Mouse (Mus musculus): ENCODE results near the gene Tjp2. TPM values are rescaled to one million over a fixed set of nuclear protein-coding genes. Genes with fewer than 3 reads are reported as not detected.

Tjp2 gene
- polyA plus RNA-seq, 1 experiment from 2014 or later: 14.7 TPM

DNA sequence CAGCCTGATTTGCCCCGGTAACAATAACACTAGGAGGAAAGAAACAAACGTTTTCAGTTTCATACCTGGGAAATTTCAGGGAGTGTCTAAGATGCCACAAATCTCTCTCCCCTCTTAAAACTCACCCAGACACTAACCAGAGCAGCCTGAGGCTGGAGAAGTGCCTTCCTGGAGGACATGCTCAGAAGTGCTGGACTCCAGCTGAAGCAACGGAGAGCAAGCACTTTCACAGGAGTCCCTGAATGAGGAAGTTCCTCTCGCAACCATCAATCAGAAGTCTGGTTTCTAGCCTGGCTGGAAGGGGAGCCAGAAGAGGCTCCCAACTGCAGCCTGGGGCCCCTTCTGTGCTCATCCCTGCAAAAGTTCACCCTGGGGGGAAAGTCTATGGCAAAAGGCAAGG lies 60.9 kb downstream of the Tjp2 start:
- peak; percentile 39 for DNase-seq (ENCODE audit: low spot score)
- peaks cover 10% of the 10 kb centered on the region for H3K4me1 ChIP-seq (ENCODE audit: control insufficient read depth, insufficient read depth, low read length)
- no peaks in the 10 kb centered on the region for H3K9me3 ChIP-seq (ENCODE audit: control insufficient read depth, low read length)
- H3K4me3 ChIP-seq (ENCODE audit: low read depth, low read length): no peak overlapping the region
- ATAC-seq (ENCODE audit: low read depth): peak; percentile 24; the same call in 1 of the 2 replicates
- no peaks in the 10 kb centered on the region for H3K36me3 ChIP-seq (ENCODE audit: control insufficient read depth, insufficient read depth, low read length)
- no peak overlapping the region for H3K9ac ChIP-seq (ENCODE audit: low read depth, low read length)
- H3K27ac ChIP-seq (replicated peaks; ENCODE audit: low read depth, low read length): 0 out of 2 replicates have a peak overlapping the region, but pooled peaks have one; percentile 33
- 32% methylated on average over 4 of the region's 4 CpGs for WGBS
- no peak overlapping the region for H3K4me2 ChIP-seq (ENCODE audit: low read depth, low read length)
- no peaks in the 10 kb centered on the region for H3K27me3 ChIP-seq (replicated peaks; ENCODE audit: control insufficient read depth, insufficient read depth, low read length)

DNA sequence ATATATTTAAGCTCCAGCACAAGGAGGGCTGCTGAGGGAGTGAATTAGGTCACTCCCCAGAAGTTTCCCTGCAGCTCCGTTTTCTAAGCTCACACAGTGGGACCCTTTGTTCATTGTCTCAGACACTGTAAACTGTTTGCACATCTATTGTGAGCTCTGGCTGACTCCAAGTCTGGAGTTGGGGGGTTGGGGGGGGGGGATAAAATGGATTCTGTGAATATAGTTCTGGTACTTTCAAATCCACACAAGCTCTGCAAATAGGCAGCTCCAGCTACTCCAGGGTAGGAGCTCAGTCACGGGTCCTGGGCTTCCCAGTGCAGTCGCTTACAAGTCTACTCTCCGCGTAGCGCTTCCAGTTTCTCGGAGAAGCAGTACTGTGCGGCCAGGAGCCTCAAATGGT lies 64.4 kb downstream of the Tjp2 start:
- Histone ChIP-seq H3K27ac (replicated peaks; ENCODE audit: low read depth, low read length) (no peak overlapping the region), H3K36me3 (ENCODE audit: control insufficient read depth, insufficient read depth, low read length) (no peaks in the 10 kb centered on the region), H3K4me2 (ENCODE audit: low read depth, low read length) (peak overlapping the region; percentile 7; the same call in 1 of the 2 replicates), H3K4me1 (ENCODE audit: control insufficient read depth, insufficient read depth, low read length) (peaks cover 10% of the 10 kb centered on the region), H3K9ac (ENCODE audit: low read depth, low read length) (no peak overlapping the region), H3K9me3 (ENCODE audit: control insufficient read depth, low read length) (no peaks in the 10 kb centered on the region), H3K27me3 (replicated peaks; ENCODE audit: control insufficient read depth, insufficient read depth, low read length) (no peaks in the 10 kb centered on the region), H3K4me3 (ENCODE audit: low read depth, low read length) (no peak overlapping the region)
- ATAC-seq (ENCODE audit: low read depth) (peak; percentile 58; the same call in 1 of the 2 replicates), DNase-seq (ENCODE audit: low spot score) (peak; percentile 64)
- 35% methylated on average over 8 of the region's 8 CpGs for WGBS

DNA sequence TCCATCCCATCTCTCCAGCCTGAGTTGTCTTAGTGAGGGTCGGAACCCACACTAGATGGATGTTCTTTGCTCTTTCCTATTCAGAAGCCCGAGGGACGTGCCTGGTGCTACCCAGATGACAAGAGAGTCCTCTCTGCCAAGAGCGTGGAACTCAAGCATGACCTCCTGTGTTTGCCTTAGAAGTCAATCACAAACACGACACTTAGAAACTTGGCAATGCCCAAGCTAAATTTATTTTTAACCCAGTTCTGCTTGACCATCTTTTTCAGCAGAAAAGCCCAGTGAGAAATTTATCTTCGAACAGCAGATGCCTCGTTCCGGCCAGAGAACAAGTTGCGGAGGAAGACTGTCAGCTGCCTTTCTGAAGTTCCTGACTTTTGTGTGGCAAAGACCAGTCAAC lies 65.1 kb downstream of the Tjp2 start:
- DNase-seq (ENCODE audit: low spot score) (no peak), ATAC-seq (ENCODE audit: low read depth) (no peak)
- 49% methylated on average over 9 of the region's 9 CpGs for WGBS
- H3K4me3 ChIP-seq (ENCODE audit: low read depth, low read length): no peak overlapping the region
- no peak overlapping the region for H3K4me2 ChIP-seq (ENCODE audit: low read depth, low read length)
- no peak overlapping the region for H3K9ac ChIP-seq (ENCODE audit: low read depth, low read length)
- peaks cover 10% of the 10 kb centered on the region for H3K4me1 ChIP-seq (ENCODE audit: control insufficient read depth, insufficient read depth, low read length)
- no peak overlapping the region for H3K27ac ChIP-seq (replicated peaks; ENCODE audit: low read depth, low read length)
- H3K9me3 ChIP-seq (ENCODE audit: control insufficient read depth, low read length): no peaks in the 10 kb centered on the region
- no peaks in the 10 kb centered on the region for H3K36me3 ChIP-seq (ENCODE audit: control insufficient read depth, insufficient read depth, low read length)
- H3K27me3 ChIP-seq (replicated peaks; ENCODE audit: control insufficient read depth, insufficient read depth, low read length): no peaks in the 10 kb centered on the region

DNA sequence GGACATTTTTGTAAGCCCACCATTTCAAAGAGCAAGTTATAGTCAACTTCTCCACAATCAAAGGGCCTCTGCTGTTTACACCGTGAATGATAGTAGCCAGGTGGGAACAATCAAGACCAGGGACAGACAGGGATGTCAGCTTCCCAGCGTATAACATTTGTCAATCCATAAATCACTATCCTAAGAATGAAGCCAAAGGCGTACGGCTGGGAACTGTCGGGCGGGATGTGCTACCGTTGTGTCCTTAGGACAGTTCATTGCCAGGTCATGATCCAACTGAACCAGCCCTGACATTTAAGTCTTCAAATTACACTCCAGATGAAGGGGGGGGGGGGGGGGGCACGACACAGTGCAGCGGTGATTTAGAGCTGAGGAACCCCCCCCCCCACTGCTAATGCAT lies 65.5 kb downstream of the Tjp2 start:
- ATAC-seq (ENCODE audit: low read depth) (no peak), DNase-seq (ENCODE audit: low spot score) (no peak)
- WGBS: 47% methylated on average over 9 of the region's 9 CpGs
- no peaks in the 10 kb centered on the region for H3K9me3 ChIP-seq (ENCODE audit: control insufficient read depth, low read length)
- H3K4me3 ChIP-seq (ENCODE audit: low read depth, low read length): no peak overlapping the region
- no peaks in the 10 kb centered on the region for H3K36me3 ChIP-seq (ENCODE audit: control insufficient read depth, insufficient read depth, low read length)
- H3K4me1 ChIP-seq (ENCODE audit: control insufficient read depth, insufficient read depth, low read length): peaks cover 9% of the 10 kb centered on the region
- H3K27ac ChIP-seq (replicated peaks; ENCODE audit: low read depth, low read length): no peak overlapping the region
- H3K27me3 ChIP-seq (replicated peaks; ENCODE audit: control insufficient read depth, insufficient read depth, low read length): no peaks in the 10 kb centered on the region
- H3K4me2 ChIP-seq (ENCODE audit: low read depth, low read length): no peak overlapping the region
- H3K9ac ChIP-seq (ENCODE audit: low read depth, low read length): no peak overlapping the region

DNA sequence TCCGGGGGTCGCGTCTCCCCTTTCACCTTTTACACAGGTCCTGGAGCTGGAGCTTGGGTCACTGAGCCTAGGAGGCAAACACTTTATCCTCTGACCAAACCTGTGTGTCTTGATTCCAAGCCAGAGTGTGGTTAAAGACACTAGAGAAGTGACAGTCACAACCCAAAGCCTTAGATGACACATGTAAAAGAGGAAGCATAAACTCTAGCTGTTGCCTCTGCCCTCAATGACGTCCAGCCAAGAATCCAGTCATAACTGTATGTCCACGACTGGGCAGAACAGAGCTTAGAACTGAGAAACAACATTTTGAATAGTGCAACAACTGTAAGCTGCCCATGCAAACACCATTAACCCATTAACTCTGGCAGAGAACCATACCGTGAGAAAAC lies 68.8 kb downstream of the Tjp2 start:
- ATAC-seq (ENCODE audit: low read depth) (no peak), DNase-seq (ENCODE audit: low spot score) (no peak)
- H3K36me3 ChIP-seq (ENCODE audit: control insufficient read depth, insufficient read depth, low read length): no peaks in the 10 kb centered on the region
- no peak overlapping the region for H3K27ac ChIP-seq (replicated peaks; ENCODE audit: low read depth, low read length)
- H3K9me3 ChIP-seq (ENCODE audit: control insufficient read depth, low read length): no peaks in the 10 kb centered on the region
- no peak overlapping the region for H3K9ac ChIP-seq (ENCODE audit: low read depth, low read length)
- H3K4me3 ChIP-seq (ENCODE audit: low read depth, low read length): no peak overlapping the region
- H3K4me1 ChIP-seq (ENCODE audit: control insufficient read depth, insufficient read depth, low read length): peaks cover 6% of the 10 kb centered on the region; the same call in 1 of the 2 replicates
- no peak overlapping the region for H3K4me2 ChIP-seq (ENCODE audit: low read depth, low read length)
- WGBS: 65% methylated on average over 6 of the region's 6 CpGs
- H3K27me3 ChIP-seq (replicated peaks; ENCODE audit: control insufficient read depth, insufficient read depth, low read length): no peaks in the 10 kb centered on the region

DNA sequence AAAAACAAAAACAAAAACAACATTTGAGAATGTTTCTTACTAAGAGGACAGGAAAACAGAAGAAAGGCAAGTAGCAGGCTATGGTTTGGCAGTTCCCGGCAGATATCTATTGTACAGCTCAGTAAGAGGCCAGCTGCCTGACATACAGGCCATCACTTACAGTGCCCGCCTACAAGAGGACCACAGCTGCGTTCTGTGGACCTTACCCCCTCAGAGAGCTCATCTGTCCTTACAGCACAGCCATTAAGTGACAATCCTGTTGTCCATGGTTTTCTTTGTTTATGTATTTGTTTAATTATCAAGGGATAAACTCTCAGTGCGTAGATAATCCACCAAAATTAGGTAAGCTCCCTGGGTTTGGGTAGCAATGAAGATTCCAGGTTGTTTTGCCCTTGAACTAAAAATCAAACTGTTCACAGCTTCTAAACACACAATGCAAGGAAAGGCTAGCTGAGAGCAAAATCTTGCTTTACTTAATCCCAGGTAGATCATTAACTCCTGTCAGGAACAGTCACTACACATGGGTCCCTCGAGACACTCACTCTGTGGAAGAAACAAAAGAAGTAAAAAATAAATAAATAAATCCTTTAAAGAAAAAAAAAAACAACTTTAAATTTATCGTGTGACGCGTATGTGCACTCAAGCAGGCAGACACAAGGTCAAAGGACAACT lies 69.3 kb downstream of the Tjp2 start:
- H3K36me3 ChIP-seq (ENCODE audit: control insufficient read depth, insufficient read depth, low read length): no peaks in the 10 kb centered on the region
- no peaks in the 10 kb centered on the region for H3K9me3 ChIP-seq (ENCODE audit: control insufficient read depth, low read length)
- ATAC-seq (ENCODE audit: low read depth) (no peak), DNase-seq (ENCODE audit: low spot score) (no peak)
- no peak overlapping the region for H3K9ac ChIP-seq (ENCODE audit: low read depth, low read length)
- 64% methylated on average over 8 of the region's 8 CpGs for WGBS
- H3K27me3 ChIP-seq (replicated peaks; ENCODE audit: control insufficient read depth, insufficient read depth, low read length): no peaks in the 10 kb centered on the region
- no peak overlapping the region for H3K27ac ChIP-seq (replicated peaks; ENCODE audit: low read depth, low read length)
- H3K4me3 ChIP-seq (ENCODE audit: low read depth, low read length): no peak overlapping the region
- H3K4me1 ChIP-seq (ENCODE audit: control insufficient read depth, insufficient read depth, low read length): peaks cover 6% of the 10 kb centered on the region; the same call in 1 of the 2 replicates
- no peak overlapping the region for H3K4me2 ChIP-seq (ENCODE audit: low read depth, low read length)

DNA sequence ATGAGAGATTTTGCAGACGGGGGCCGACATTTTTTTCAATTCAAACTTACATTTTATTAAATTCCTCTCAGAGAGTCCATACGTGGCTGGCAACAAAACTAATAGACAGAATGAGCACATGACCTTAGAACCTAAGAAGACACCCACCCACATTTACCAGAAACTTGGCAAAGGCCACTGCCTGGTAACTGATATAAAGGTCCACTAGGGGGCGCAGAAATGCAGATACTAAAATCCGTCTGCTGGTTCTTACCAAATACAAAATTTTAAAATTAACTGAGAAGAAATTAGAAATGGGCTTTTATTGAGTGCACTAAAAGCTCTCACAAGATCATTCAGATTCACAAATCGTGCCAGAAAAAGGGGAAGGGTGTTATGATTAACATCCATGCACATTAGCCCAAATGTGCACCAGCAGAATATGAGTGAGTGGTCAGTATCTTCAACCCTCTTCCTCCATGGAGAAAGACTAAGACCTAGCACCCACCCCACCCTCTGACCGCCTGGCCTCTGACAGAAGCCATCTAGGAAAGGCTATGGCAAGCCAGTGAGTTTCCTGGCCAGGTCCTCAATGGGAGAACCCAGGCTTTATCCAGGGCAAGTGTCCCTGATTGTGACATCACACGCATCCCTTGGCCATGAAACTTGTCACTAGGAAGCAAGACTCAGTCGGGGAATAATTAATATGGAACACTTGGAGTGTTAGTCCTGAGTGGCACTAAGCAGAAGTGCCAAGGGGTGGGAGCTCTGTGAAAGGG lies 71.4 kb downstream of the Tjp2 start:
- ATAC-seq (ENCODE audit: low read depth) (no peak), DNase-seq (ENCODE audit: low spot score) (peak; percentile 83)
- Histone ChIP-seq H3K36me3 (ENCODE audit: control insufficient read depth, insufficient read depth, low read length) (no peaks in the 10 kb centered on the region), H3K4me3 (ENCODE audit: low read depth, low read length) (no peak overlapping the region), H3K4me2 (ENCODE audit: low read depth, low read length) (no peak overlapping the region), H3K27ac (replicated peaks; ENCODE audit: low read depth, low read length) (no peak overlapping the region), H3K9ac (ENCODE audit: low read depth, low read length) (no peak overlapping the region), H3K4me1 (ENCODE audit: control insufficient read depth, insufficient read depth, low read length) (no peaks in the 10 kb centered on the region), H3K27me3 (replicated peaks; ENCODE audit: control insufficient read depth, insufficient read depth, low read length) (no peaks in the 10 kb centered on the region), H3K9me3 (ENCODE audit: control insufficient read depth, low read length) (no peaks in the 10 kb centered on the region)
- 57% methylated on average over 9 of the region's 9 CpGs for WGBS

DNA sequence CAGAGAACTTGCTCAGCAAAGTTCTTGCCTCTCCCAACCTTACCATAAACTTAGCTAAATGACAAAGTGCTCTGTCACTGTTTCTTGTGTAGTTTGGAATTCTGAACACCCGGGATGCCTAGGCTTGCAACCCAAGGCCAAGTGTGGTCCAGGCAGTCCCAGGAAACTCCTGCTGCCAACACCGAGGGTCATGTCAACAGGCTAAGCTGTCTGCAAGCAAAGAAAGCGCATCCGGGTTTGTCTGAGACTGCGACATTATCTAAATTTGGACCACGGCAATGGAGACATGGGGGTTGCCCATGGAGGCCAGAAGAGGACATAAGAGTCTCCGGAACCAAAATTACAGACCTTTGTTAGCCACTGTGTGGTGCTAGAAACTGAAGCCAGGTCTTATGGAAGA lies 80.8 kb downstream of the Tjp2 start:
- Histone ChIP-seq H3K4me2 (ENCODE audit: low read depth, low read length) (no peak overlapping the region), H3K9ac (ENCODE audit: low read depth, low read length) (no peak overlapping the region), H3K4me1 (ENCODE audit: control insufficient read depth, insufficient read depth, low read length) (no peaks in the 10 kb centered on the region), H3K9me3 (ENCODE audit: control insufficient read depth, low read length) (no peaks in the 10 kb centered on the region), H3K27ac (replicated peaks; ENCODE audit: low read depth, low read length) (no peak overlapping the region), H3K4me3 (ENCODE audit: low read depth, low read length) (no peak overlapping the region), H3K36me3 (ENCODE audit: control insufficient read depth, insufficient read depth, low read length) (no peaks in the 10 kb centered on the region), H3K27me3 (replicated peaks; ENCODE audit: control insufficient read depth, insufficient read depth, low read length) (no peaks in the 10 kb centered on the region)
- WGBS: 93% methylated on average over 7 of the region's 7 CpGs
- DNase-seq (ENCODE audit: low spot score) (no peak), ATAC-seq (ENCODE audit: low read depth) (no peak)

All from embryonic facial prominence, embryonic 14.5 days (tissue).